Mouse (Mus musculus): Measurements from ENCODE around the gene Mark2. TPM values are rescaled to one million over a fixed set of nuclear protein-coding genes. Genes with fewer than 3 reads are reported as not detected.

Gene Mark2
- polyA plus RNA-seq, 1 experiment from 2014 or later: 45.1 TPM

DNA sequence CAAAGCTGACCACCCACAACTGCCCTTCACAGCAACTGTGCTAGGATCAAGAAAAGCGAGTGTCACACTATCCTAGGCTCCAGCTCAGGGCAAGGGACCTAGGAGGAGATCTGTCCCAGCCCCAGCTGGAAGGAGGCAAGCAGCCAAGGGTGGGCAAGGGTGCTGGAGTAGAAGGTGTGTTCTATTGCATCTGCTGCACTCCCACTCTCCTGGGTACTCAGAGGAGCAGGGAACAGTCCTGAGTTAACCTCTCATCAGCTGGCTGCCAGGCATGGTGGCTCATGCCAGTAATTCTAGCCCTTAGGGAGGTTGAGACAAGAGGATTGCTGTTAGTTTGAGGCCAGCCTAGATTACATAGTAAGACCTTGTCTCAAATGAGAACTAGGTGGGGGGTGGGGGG is 8.3 kb upstream of the Mark2 start:
- no peak overlapping the region for H3K4me3 ChIP-seq (replicated peaks)
- no peak overlapping the region for H3K27ac ChIP-seq
- ATAC-seq (replicated peaks; ENCODE audit: low FRiP score): no peak
- no peak overlapping the region for H3K9ac ChIP-seq
- no peak overlapping the region for H3K4me2 ChIP-seq
- no peaks in the 10 kb centered on the region for H3K4me1 ChIP-seq
- H3K27me3 ChIP-seq: no peaks in the 10 kb centered on the region
- no peaks in the 10 kb centered on the region for H3K36me3 ChIP-seq
- no peaks in the 10 kb centered on the region for H3K9me3 ChIP-seq (replicated peaks)
- 50% methylated on average over 1 of the region's 1 CpGs for WGBS

DNA sequence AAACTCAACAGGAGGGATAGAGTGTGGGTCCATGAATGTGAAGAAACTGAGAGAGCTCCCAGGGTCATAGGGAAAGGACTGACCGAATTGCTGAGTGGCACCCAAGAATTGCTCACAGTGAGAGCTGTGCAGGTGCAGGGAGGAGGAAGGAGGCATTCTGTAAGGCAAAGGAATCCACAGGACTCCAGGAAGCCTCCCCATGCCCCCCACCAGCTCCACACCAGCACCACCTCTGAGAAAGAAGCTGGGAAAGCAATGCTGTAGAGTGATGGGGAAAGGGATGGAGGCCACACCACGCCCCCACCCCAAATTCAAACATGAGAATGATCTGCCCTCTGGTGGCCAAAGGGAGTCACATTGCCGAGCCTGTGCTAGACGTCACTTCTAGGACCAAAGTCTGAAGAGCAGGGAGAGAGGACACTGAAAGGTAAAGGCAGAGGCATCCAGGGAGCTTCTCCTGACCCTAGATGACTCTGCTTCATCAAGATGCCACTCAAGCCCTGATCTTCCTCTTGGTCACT is 3.6 kb upstream of the Mark2 start:
- WGBS: 23% methylated on average over 4 of the region's 4 CpGs
- Histone ChIP-seq H3K36me3 (no peaks in the 10 kb centered on the region), H3K27ac (no peak overlapping the region), H3K27me3 (no peaks in the 10 kb centered on the region), H3K4me3 (replicated peaks) (no peak overlapping the region), H3K4me1 (peaks cover 9% of the 10 kb centered on the region), H3K9me3 (replicated peaks) (no peaks in the 10 kb centered on the region), H3K4me2 (no peak overlapping the region), H3K9ac (no peak overlapping the region)
- ATAC-seq (replicated peaks; ENCODE audit: low FRiP score): no peak

DNA sequence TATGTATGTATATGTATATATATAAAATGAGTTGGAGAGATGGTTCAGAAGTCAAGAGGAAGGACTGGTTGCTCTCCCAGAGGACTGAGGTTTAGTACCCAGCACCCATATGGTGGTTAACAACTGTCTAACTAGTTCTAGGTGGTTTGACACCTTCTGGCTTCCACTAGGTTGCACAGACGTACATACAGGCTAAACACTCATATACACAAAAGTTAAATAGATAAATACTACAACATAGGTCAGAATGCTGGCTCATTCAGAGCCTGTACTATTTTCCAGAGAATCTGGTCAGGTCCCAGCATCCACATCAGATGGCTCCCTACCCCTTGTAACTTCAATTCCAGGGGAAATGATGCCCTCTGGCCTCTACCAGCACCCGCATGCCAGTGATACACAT is 986 bp upstream of the Mark2 start:
- no peaks in the 10 kb centered on the region for H3K36me3 ChIP-seq
- no peaks in the 10 kb centered on the region for H3K27me3 ChIP-seq
- ATAC-seq (replicated peaks; ENCODE audit: low FRiP score): no peak
- H3K9me3 ChIP-seq (replicated peaks): no peaks in the 10 kb centered on the region
- peaks cover 35% of the 10 kb centered on the region for H3K4me1 ChIP-seq
- 82% methylated on average over 2 of the region's 2 CpGs for WGBS
- H3K9ac ChIP-seq: peak overlapping the region; percentile 59; the same call in 1 of the 2 replicates
- no peak overlapping the region for H3K27ac ChIP-seq
- H3K4me3 ChIP-seq (replicated peaks): no peak overlapping the region
- H3K4me2 ChIP-seq: no peak overlapping the region

DNA sequence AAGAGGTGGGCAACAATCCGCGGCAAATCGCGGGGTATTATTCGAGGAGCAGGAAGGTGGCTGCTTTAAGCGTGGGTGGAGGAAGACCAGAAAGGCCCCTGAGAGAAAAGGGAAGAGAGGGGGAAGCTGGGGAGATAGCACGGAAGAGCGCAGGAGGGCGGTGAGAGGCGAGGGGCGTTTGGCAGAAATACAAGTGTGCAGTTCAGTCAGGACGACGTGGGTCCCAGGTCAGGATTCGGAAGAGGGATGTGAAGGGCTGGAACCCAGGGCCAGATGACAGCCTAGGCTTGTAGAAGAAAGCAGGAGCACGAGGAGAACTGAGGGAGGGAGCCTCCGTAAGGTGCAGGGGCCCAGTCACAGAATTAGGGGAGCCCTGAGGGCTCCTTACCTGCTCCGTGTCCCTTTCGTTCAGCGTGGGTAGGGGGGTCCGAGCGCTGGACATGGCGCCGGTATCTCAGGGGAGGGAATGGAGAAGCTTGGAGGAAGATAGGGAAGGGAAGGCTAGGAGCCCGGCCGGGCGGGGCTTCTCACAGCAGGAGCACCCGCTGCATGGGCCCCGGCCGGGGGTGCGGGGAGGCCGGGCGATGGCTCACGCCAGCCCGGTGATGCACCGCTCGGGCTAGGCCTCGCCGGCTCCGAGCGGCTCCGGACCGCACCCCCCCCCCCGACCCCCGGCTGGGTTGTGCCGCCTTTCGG is 732 bp downstream of the Mark2 start:
- H3K4me2 ChIP-seq: peak overlapping the region; percentile 86
- peak overlapping the region; percentile 93 for H3K4me3 ChIP-seq (replicated peaks)
- peak overlapping the region; percentile 92 for H3K27ac ChIP-seq
- no peaks in the 10 kb centered on the region for H3K27me3 ChIP-seq
- peak overlapping the region; percentile 84 for H3K9ac ChIP-seq
- under 1% methylated on average over 43 of the region's 46 CpGs for WGBS
- no peaks in the 10 kb centered on the region for H3K36me3 ChIP-seq
- peaks cover 45% of the 10 kb centered on the region for H3K4me1 ChIP-seq
- no peaks in the 10 kb centered on the region for H3K9me3 ChIP-seq (replicated peaks)
- peak; percentile 85 for ATAC-seq (replicated peaks; ENCODE audit: low FRiP score)

DNA sequence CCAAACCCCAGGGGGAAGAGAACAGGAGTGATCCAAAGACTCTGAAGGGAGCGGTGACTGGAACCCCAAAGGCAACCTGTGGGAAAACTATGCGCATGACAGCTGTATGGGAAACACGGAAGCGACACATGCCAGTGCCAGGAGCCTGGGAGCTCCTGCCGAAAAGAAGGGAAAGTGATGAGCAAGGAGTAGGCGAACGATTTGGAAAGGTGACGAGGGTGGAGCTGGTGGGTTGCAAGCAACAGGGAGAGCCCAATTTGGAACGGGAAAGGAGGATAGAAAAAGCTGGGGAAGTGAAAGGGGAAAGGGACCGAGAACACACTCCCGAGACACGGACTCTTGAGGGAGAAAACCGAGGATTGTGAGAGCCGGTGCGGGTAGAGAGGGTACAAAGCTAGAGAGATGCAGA is 1.3 kb downstream of the Mark2 start:
- Histone ChIP-seq H3K36me3 (no peaks in the 10 kb centered on the region), H3K27ac (peak overlapping the region; percentile 92; the same call in 1 of the 2 replicates), H3K4me3 (replicated peaks) (peak overlapping the region; percentile 93), H3K4me2 (peak overlapping the region; percentile 86), H3K4me1 (peaks cover 45% of the 10 kb centered on the region), H3K9me3 (replicated peaks) (no peaks in the 10 kb centered on the region), H3K27me3 (no peaks in the 10 kb centered on the region), H3K9ac (peak overlapping the region; percentile 84)
- 2% methylated on average over 15 of the region's 15 CpGs for WGBS
- no peak for ATAC-seq (replicated peaks; ENCODE audit: low FRiP score)

DNA sequence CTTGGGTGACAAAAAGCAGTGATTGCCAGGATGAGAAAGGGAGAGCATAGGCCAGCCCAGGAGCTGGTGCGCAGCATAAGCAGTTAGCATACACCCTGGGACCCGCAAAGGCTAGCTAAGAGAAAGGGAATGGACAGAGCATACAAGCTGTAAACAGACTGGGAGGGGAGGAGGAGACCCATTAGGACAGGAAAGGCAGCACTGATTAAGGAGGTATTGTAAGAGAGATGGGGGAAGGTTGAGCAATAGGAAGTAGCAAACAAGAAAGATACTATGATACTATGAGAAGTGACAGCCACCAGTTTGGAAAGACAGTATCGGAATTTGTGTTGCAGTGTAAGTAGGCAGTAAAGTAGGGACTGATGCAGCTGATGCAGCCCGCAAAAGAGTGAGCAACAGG is 1.8 kb downstream of the Mark2 start:
- Histone ChIP-seq H3K4me3 (replicated peaks) (peak overlapping the region; percentile 93), H3K36me3 (no peaks in the 10 kb centered on the region), H3K9me3 (replicated peaks) (no peaks in the 10 kb centered on the region), H3K27me3 (no peaks in the 10 kb centered on the region), H3K4me2 (peak overlapping the region; percentile 86), H3K27ac (peak overlapping the region; percentile 25; the same call in 1 of the 2 replicates), H3K4me1 (peaks cover 45% of the 10 kb centered on the region), H3K9ac (peak overlapping the region; percentile 84)
- ATAC-seq (replicated peaks; ENCODE audit: low FRiP score): no peak
- 20% methylated on average over 4 of the region's 4 CpGs for WGBS

DNA sequence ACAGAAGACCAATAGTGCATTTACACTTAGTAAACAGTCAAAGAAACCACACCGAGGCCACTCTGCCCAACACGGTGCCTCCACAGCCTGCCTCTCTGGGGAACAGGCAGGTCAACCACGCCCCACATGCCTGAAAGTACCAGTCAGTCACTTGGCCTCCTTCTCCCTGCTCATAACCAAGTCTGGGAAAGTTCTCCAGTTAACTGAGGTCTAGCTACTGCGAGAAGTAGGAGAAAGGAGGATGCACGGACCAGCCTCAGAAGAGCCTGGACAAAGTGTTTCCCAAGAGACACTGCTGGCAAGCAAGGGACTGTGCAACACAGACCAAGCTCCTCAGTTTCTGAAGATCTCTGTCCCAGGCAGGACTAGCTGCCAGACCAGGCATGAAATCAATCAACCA is 2.6 kb downstream of the Mark2 start:
- 39% methylated on average over 5 of the region's 5 CpGs for WGBS
- H3K9me3 ChIP-seq (replicated peaks): no peaks in the 10 kb centered on the region
- H3K27ac ChIP-seq: peak overlapping the region; percentile 25
- H3K4me3 ChIP-seq (replicated peaks): peak overlapping the region; percentile 93
- peaks cover 53% of the 10 kb centered on the region for H3K4me1 ChIP-seq
- no peaks in the 10 kb centered on the region for H3K27me3 ChIP-seq
- peak overlapping the region; percentile 84 for H3K9ac ChIP-seq
- ATAC-seq (replicated peaks; ENCODE audit: low FRiP score): no peak
- H3K4me2 ChIP-seq: peak overlapping the region; percentile 86
- H3K36me3 ChIP-seq: no peaks in the 10 kb centered on the region

DNA sequence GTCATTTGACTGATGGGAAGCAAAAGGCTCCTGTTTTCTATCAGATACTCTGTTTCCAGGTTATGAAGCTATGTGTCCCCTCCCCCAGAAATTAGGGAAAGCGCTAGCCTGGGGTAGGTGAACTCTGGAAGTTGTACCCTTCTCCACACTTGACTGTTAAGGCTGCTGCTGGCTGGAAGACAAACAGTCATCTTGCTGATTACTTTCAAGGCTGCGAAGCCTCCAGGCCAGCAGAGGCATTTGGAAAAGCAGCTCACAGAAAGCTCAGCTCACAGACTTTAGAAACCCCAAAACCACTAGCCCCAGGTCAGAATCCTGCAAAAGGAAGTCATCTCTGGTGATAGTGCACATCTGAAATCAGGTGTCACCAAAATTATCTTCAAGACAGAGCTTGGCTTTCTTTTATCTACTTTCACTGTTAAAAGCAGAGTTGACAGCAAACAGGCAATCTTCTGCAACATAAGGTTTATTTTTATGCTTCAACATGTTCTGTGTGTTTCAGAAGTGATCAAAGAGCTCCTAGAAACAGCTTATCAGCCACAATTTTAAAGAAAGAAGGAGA is 3.8 kb downstream of the Mark2 start:
- Histone ChIP-seq H3K27ac (no peak overlapping the region), H3K27me3 (no peaks in the 10 kb centered on the region), H3K4me2 (no peak overlapping the region), H3K9ac (no peak overlapping the region), H3K9me3 (replicated peaks) (no peaks in the 10 kb centered on the region), H3K36me3 (peaks cover under 1% of the 10 kb centered on the region; the same call in 1 of the 2 replicates), H3K4me1 (peaks cover 61% of the 10 kb centered on the region), H3K4me3 (replicated peaks) (no peak overlapping the region)
- WGBS: 87% methylated on average over 2 of the region's 2 CpGs
- ATAC-seq (replicated peaks; ENCODE audit: low FRiP score): no peak

DNA sequence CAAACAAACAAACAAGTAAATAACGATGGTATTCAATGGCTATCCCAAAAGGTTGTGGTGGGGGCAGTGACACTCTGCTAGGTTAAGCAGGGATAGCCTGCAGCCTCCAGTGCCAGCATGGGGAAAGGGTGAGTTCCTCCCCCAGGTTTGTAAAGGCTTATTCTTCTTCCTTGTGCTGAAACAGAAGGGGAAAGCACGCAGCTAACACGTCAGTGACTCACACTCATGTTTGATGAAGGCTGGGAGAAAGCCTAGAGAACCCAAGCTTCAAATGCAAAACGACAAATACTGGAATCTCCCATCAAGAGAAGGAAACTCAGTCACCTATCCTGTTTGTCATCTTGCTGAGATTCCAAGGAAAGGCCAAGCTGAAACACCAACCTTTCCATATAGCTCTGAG is 6.0 kb downstream of the Mark2 start:
- no peaks in the 10 kb centered on the region for H3K27me3 ChIP-seq
- no peak overlapping the region for H3K4me3 ChIP-seq (replicated peaks)
- H3K4me1 ChIP-seq: peaks cover 55% of the 10 kb centered on the region
- ATAC-seq (replicated peaks; ENCODE audit: low FRiP score): no peak
- no peak overlapping the region for H3K4me2 ChIP-seq
- H3K9me3 ChIP-seq (replicated peaks): no peaks in the 10 kb centered on the region
- 82% methylated on average over 4 of the region's 4 CpGs for WGBS
- H3K9ac ChIP-seq: no peak overlapping the region
- peaks cover 6% of the 10 kb centered on the region for H3K36me3 ChIP-seq
- no peak overlapping the region for H3K27ac ChIP-seq

DNA sequence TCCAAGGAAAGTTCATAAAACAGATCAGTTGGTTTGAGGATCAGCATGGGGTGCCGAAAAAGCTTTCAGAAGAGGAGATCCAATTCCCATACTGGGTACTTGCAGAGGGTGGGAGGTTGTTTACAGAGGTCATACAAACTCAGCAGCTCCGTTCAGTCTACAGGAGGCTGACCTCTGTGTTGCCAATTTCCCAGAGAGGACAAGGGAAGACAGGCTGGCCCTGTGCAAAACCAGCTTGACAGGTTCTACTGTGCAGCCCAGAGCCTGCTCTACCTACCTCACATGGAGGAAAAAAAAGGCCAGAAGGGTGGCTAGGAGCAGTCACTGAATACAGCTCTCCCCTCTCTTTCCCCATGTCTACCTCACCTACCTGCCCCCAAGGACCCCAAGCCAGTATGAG is 7.6 kb downstream of the Mark2 start:
- Histone ChIP-seq H3K4me2 (no peak overlapping the region; the same call in 1 of the 2 replicates), H3K4me1 (peaks cover 40% of the 10 kb centered on the region), H3K4me3 (replicated peaks) (no peak overlapping the region), H3K27me3 (no peaks in the 10 kb centered on the region), H3K36me3 (peaks cover 13% of the 10 kb centered on the region), H3K9me3 (replicated peaks) (no peaks in the 10 kb centered on the region), H3K27ac (peak overlapping the region; percentile 54), H3K9ac (no peak overlapping the region)
- 0 out of 2 replicates have a peak, but pooled peaks have one; percentile 69 for ATAC-seq (replicated peaks; ENCODE audit: low FRiP score)
- 40% methylated on average over 2 of the region's 2 CpGs for WGBS

DNA sequence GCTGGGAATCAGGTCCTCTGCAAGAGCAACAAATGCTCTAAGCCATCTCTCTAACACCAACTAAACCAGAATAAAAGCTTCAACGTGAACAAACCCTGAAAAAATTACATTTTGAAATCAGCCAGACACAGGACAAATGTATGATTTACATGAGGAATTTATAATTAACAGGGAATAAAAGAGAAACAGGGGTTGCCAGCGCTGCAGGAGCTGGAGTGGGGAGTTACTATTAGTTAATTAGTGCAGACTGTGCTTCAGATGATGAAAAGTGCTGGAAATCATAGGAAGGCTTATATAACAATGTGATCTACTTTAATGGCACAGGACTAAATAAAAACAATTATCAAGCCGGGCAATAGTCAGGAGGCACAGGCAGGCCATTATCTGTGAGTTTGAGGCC is 20.3 kb downstream of the Mark2 start:
- no peak overlapping the region for H3K4me3 ChIP-seq (replicated peaks)
- peaks cover 5% of the 10 kb centered on the region; the same call in 1 of the 2 replicates for H3K36me3 ChIP-seq
- H3K9ac ChIP-seq: no peak overlapping the region
- 82% methylated on average over 3 of the region's 3 CpGs for WGBS
- no peaks in the 10 kb centered on the region for H3K27me3 ChIP-seq
- no peak overlapping the region for H3K4me2 ChIP-seq
- no peak overlapping the region for H3K27ac ChIP-seq
- no peak for ATAC-seq (replicated peaks; ENCODE audit: low FRiP score)
- H3K4me1 ChIP-seq: peaks cover 11% of the 10 kb centered on the region
- no peaks in the 10 kb centered on the region for H3K9me3 ChIP-seq (replicated peaks)

DNA sequence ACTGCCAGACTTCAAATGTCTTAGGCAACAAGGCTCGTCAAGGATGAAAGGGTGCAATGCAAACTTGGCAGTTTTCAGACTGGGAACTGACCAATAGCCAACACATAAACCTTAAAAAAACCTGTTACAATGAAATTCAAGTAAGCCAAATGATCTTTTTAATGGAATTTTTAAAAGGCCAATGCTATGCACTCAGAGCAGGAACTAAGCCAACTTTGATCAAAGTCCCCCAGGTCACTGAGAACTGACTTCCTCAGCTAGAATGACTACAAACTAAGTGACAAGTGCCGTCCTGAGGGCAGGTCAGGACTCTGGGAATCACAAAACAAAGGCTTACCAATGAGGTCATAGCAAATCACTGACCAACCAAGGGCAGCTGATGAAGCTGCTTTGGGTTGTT is 21.5 kb downstream of the Mark2 start:
- Histone ChIP-seq H3K9me3 (replicated peaks) (no peaks in the 10 kb centered on the region), H3K4me3 (replicated peaks) (no peak overlapping the region), H3K36me3 (peaks cover 4% of the 10 kb centered on the region; the same call in 1 of the 2 replicates), H3K9ac (no peak overlapping the region), H3K4me1 (peaks cover 21% of the 10 kb centered on the region), H3K27ac (no peak overlapping the region), H3K27me3 (no peaks in the 10 kb centered on the region), H3K4me2 (no peak overlapping the region)
- no peak for ATAC-seq (replicated peaks; ENCODE audit: low FRiP score)
- WGBS: 32% methylated on average over 2 of the region's 2 CpGs
